In genomic region chr2:11659263-11659662, GRCm38 (mm10) we compare ENCODE assay signal across 30 mouse cellular contexts. TPM values are rescaled to one million over a fixed set of nuclear protein-coding genes. Genes with fewer than 3 reads are reported as not detected.
DNase-seq lines count a peak whose midpoint lies in the region; ATAC-seq and TF ChIP-seq lines count a peak whose summit lies in the region.
"Had no signal": no experiment of that assay in that cellular context is flagged by ENCODE, and none has a peak within 500 bp of the region (broad histone marks: within the 10 kb centered on the region; RNA-seq: fewer than 3 reads in every experiment).

No protein-coding gene starts in this region.

- no peaks in the 10 kb centered on the region for H3K4me1 ChIP-seq in forebrain, embryonic 15.5 days
- H3K4me1 ChIP-seq in forebrain, embryonic 11.5 days (replicated peaks; ENCODE audit: control insufficient read depth, insufficient read depth, low read length), result no peaks in the 10 kb centered on the region
- H3K4me1 ChIP-seq in hindbrain, postnatal 0 days (ENCODE audit: insufficient read depth, low read length), result no peaks in the 10 kb centered on the region
- H3K4me1 ChIP-seq in hindbrain, embryonic 10.5 days (replicated peaks), result peaks cover 5% of the 10 kb centered on the region; the same call in 1 of the 2 replicates
- H3K4me1 ChIP-seq in midbrain, embryonic 16.5 days (ENCODE audit: control insufficient read depth, insufficient read depth, low read length), result peaks cover 3% of the 10 kb centered on the region; the same call in 1 of the 2 replicates
- peaks cover 7% of the 10 kb centered on the region; the same call in 1 of the 2 replicates for H3K4me1 ChIP-seq in midbrain, embryonic 10.5 days
- H3K4me1 ChIP-seq: embryonic facial prominence, embryonic 15.5 days; limb, embryonic 10.5 days; liver, embryonic 15.5 days; midbrain, embryonic 12.5 days had no signal

- H3K36me3 ChIP-seq in forebrain, embryonic 15.5 days, result no peaks in the 10 kb centered on the region
- no peaks in the 10 kb centered on the region for H3K36me3 ChIP-seq in forebrain, embryonic 11.5 days (ENCODE audit: control insufficient read depth, insufficient read depth, low read length)
- no peaks in the 10 kb centered on the region for H3K36me3 ChIP-seq in hindbrain, postnatal 0 days (ENCODE audit: insufficient read depth, low read length)
- no peaks in the 10 kb centered on the region for H3K36me3 ChIP-seq in hindbrain, embryonic 10.5 days
- no peaks in the 10 kb centered on the region for H3K36me3 ChIP-seq in midbrain, embryonic 16.5 days (ENCODE audit: control insufficient read depth, insufficient read depth, low read length)
- H3K36me3 ChIP-seq in midbrain, embryonic 10.5 days, result no peaks in the 10 kb centered on the region
- H3K36me3 ChIP-seq: embryonic facial prominence, embryonic 15.5 days; limb, embryonic 10.5 days; liver, embryonic 15.5 days; midbrain, embryonic 12.5 days had no signal

- H3K4me3 ChIP-seq in forebrain, embryonic 15.5 days, result no peak overlapping the region
- H3K4me3 ChIP-seq in forebrain, embryonic 11.5 days (ENCODE audit: low read depth, low read length), result no peak overlapping the region
- H3K4me3 ChIP-seq in hindbrain, postnatal 0 days (ENCODE audit: low read length), result no peak overlapping the region
- no peak overlapping the region for H3K4me3 ChIP-seq in hindbrain, embryonic 10.5 days
- H3K4me3 ChIP-seq in midbrain, embryonic 16.5 days (ENCODE audit: low read depth, low read length), result no peak overlapping the region
- H3K4me3 ChIP-seq in midbrain, embryonic 10.5 days, result no peak overlapping the region
- H3K4me3 ChIP-seq: embryonic facial prominence, embryonic 15.5 days; limb, embryonic 10.5 days; liver, embryonic 15.5 days; midbrain, embryonic 12.5 days had no signal

- no peaks in the 10 kb centered on the region for H3K9me3 ChIP-seq in forebrain, embryonic 15.5 days
- no peaks in the 10 kb centered on the region for H3K9me3 ChIP-seq in forebrain, embryonic 11.5 days (ENCODE audit: control insufficient read depth, low read length)
- no peaks in the 10 kb centered on the region for H3K9me3 ChIP-seq in hindbrain, postnatal 0 days (ENCODE audit: low read length)
- no peaks in the 10 kb centered on the region for H3K9me3 ChIP-seq in hindbrain, embryonic 10.5 days
- H3K9me3 ChIP-seq in midbrain, embryonic 16.5 days (replicated peaks; ENCODE audit: control insufficient read depth, low read length, poor library complexity, severe bottlenecking), result no peaks in the 10 kb centered on the region
- H3K9me3 ChIP-seq in midbrain, embryonic 10.5 days (replicated peaks), result no peaks in the 10 kb centered on the region
- H3K9me3 ChIP-seq: embryonic facial prominence, embryonic 15.5 days; limb, embryonic 10.5 days; liver, embryonic 15.5 days; midbrain, embryonic 12.5 days had no signal

- no peak overlapping the region for H3K4me2 ChIP-seq in forebrain, embryonic 15.5 days (replicated peaks)
- no peak overlapping the region for H3K4me2 ChIP-seq in forebrain, embryonic 11.5 days (ENCODE audit: low read depth, low read length, severe bottlenecking)
- no peak overlapping the region for H3K4me2 ChIP-seq in hindbrain, postnatal 0 days (ENCODE audit: low read depth, low read length)
- H3K4me2 ChIP-seq in midbrain, embryonic 16.5 days (ENCODE audit: low read length), result no peak overlapping the region
- H3K4me2 ChIP-seq: embryonic facial prominence, embryonic 15.5 days; heart, embryonic 11.5 days; liver, embryonic 15.5 days; midbrain, embryonic 12.5 days had no signal

- H3K9ac ChIP-seq in forebrain, embryonic 15.5 days (replicated peaks), result no peak overlapping the region
- H3K9ac ChIP-seq in forebrain, embryonic 11.5 days (ENCODE audit: low read length), result no peak overlapping the region
- H3K9ac ChIP-seq in hindbrain, postnatal 0 days (replicated peaks; ENCODE audit: low read length), result no peak overlapping the region
- H3K9ac ChIP-seq in midbrain, embryonic 16.5 days (ENCODE audit: low read depth, low read length), result no peak overlapping the region
- H3K9ac ChIP-seq: embryonic facial prominence, embryonic 15.5 days; liver, embryonic 15.5 days; midbrain, embryonic 12.5 days had no signal

- no peak overlapping the region for H3K27ac ChIP-seq in forebrain, embryonic 15.5 days (replicated peaks)
- no peak overlapping the region for H3K27ac ChIP-seq in forebrain, embryonic 11.5 days (ENCODE audit: low read depth, low read length)
- H3K27ac ChIP-seq in hindbrain, postnatal 0 days, result no peak overlapping the region
- no peak overlapping the region for H3K27ac ChIP-seq in hindbrain, embryonic 10.5 days
- no peak overlapping the region for H3K27ac ChIP-seq in midbrain, embryonic 16.5 days (ENCODE audit: low read length)
- no peak overlapping the region for H3K27ac ChIP-seq in midbrain, embryonic 10.5 days (replicated peaks)
- H3K27ac ChIP-seq: embryonic facial prominence, embryonic 15.5 days; limb, embryonic 10.5 days; liver, embryonic 15.5 days; midbrain, embryonic 12.5 days had no signal

- H3K27me3 ChIP-seq in forebrain, embryonic 15.5 days, result no peaks in the 10 kb centered on the region
- no peaks in the 10 kb centered on the region for H3K27me3 ChIP-seq in forebrain, embryonic 11.5 days (ENCODE audit: control insufficient read depth, insufficient read depth, low read length)
- no peaks in the 10 kb centered on the region for H3K27me3 ChIP-seq in hindbrain, postnatal 0 days (ENCODE audit: insufficient read depth, low read length)
- no peaks in the 10 kb centered on the region for H3K27me3 ChIP-seq in hindbrain, embryonic 10.5 days (ENCODE audit: insufficient read depth, poor library complexity, severe bottlenecking)
- no peaks in the 10 kb centered on the region for H3K27me3 ChIP-seq in midbrain, embryonic 16.5 days (ENCODE audit: control insufficient read depth, insufficient read depth, low read depth, low read length)
- no peaks in the 10 kb centered on the region for H3K27me3 ChIP-seq in midbrain, embryonic 10.5 days (ENCODE audit: low read depth, poor library complexity, severe bottlenecking)
- H3K27me3 ChIP-seq: embryonic facial prominence, embryonic 15.5 days; liver, embryonic 15.5 days; midbrain, embryonic 12.5 days had no signal

- TF ChIP-seq CTCF in hindbrain, postnatal 0 days (IDR thresholded peaks at IDR 0.05; ENCODE audit: low read depth), result no peak

- ATAC-seq in forebrain, embryonic 15.5 days (replicated peaks), result peak; percentile 29; the same call in 1 of the 2 replicates
- no peak for ATAC-seq in forebrain, embryonic 11.5 days (replicated peaks; ENCODE audit: low FRiP score)
- peak; percentile 73; the same call in 1 of the 2 replicates for ATAC-seq in hindbrain, postnatal 0 days
- peak; percentile 84 for ATAC-seq in midbrain, embryonic 16.5 days
- ATAC-seq: CD4-positive, CD25-positive, alpha-beta regulatory T cell, adult 4 months; intestine, postnatal 0 days; lung, postnatal 0 days had no signal

- WGBS in forebrain, embryonic 15.5 days, result 33% methylated on average over 2 of the region's 2 CpGs
- 31% methylated on average over 2 of the region's 2 CpGs for WGBS in forebrain, embryonic 11.5 days
- WGBS in hindbrain, postnatal 0 days, result 34% methylated on average over 2 of the region's 2 CpGs
- WGBS in hindbrain, embryonic 10.5 days, result 39% methylated on average over 2 of the region's 2 CpGs
- 20% methylated on average over 2 of the region's 2 CpGs for WGBS in midbrain, embryonic 16.5 days
- 39% methylated on average over 2 of the region's 2 CpGs for WGBS in midbrain, embryonic 10.5 days

- DNase-seq in forebrain, embryonic 11.5 days (ENCODE audit: low spot score), result no peak
- DNase-seq in hindbrain, postnatal 0 days (ENCODE audit: low spot score), result peak; percentile 9
- no peak for DNase-seq in hindbrain, embryonic 10.5 days (ENCODE audit: low spot score)
- no peak for DNase-seq in midbrain, embryonic 10.5 days (ENCODE audit: low spot score)
- peak; percentile 66 for DNase-seq in brain, adult 2 months (ENCODE audit: low read depth, low spot score)
- DNase-seq in kidney, adult 11 months, result no peak
- DNase-seq: adrenal gland, postnatal 25 days; cerebellum, adult 11 months; cerebellum, adult 9-11 months; gastrocnemius, postnatal 10 days; heart, adult 11 months; kidney, postnatal 4 days; liver; spleen, adult 18-20 months had no signal

RNA-seq across cellular contexts. Expression of gene Il2ra, which starts 16.7 kb away (rescaled TPM):
- not detected in 2 replicates for polyA plus RNA-seq in forebrain, embryonic 15.5 days (2015; fragmentation: Nextera tagmentation; extraction: Ambion mirVana)
- polyA plus RNA-seq in forebrain, embryonic 11.5 days (2014; fragmentation: Nextera tagmentation; extraction: Ambion mirVana), result not detected in 2 replicates
- 0.04 TPM in 1 of 2 replicates, not detected in the other for total RNA-seq in hindbrain, postnatal 0 days (2014; rRNA removed)
- polyA plus RNA-seq in hindbrain, postnatal 0 days (2015; fragmentation: Nextera tagmentation; extraction: Ambion mirVana), result 0.04 and 0.05 TPM in 2 replicates
- polyA plus RNA-seq in hindbrain, embryonic 10.5 days (2016; fragmentation: Nextera tagmentation; extraction: Ambion mirVana), result not detected in 2 replicates
- polyA plus RNA-seq in midbrain, embryonic 16.5 days (2015; fragmentation: Nextera tagmentation; extraction: Ambion mirVana), result 0.04 TPM in 1 of 2 replicates, not detected in the other
- polyA plus RNA-seq in midbrain, embryonic 10.5 days (2016; fragmentation: Nextera tagmentation; extraction: Ambion mirVana), result not detected in 2 replicates
- total RNA-seq: common myeloid progenitor, adult 5-6 weeks had no signal
- polyA plus RNA-seq: embryonic facial prominence, embryonic 15.5 days; heart, embryonic 11.5 days; heart, postnatal 0 days; kidney, embryonic 16.5 days; limb, embryonic 10.5 days; liver, embryonic 15.5 days had no signal

RNA-seq across cellular contexts. Expression of gene Gm17490, which starts 33.2 kb away (rescaled TPM):
- not detected in 2 replicates for polyA plus RNA-seq in forebrain, embryonic 15.5 days (2015; fragmentation: Nextera tagmentation; extraction: Ambion mirVana)
- polyA plus RNA-seq in forebrain, embryonic 11.5 days (2014; fragmentation: Nextera tagmentation; extraction: Ambion mirVana), result not detected in 2 replicates
- not detected in 2 replicates for total RNA-seq in hindbrain, postnatal 0 days (2014; rRNA removed)
- polyA plus RNA-seq in hindbrain, postnatal 0 days (2015; fragmentation: Nextera tagmentation; extraction: Ambion mirVana), result not detected in 2 replicates
- polyA plus RNA-seq in hindbrain, embryonic 10.5 days (2016; fragmentation: Nextera tagmentation; extraction: Ambion mirVana), result not detected in 2 replicates
- not detected in 2 replicates for polyA plus RNA-seq in midbrain, embryonic 16.5 days (2015; fragmentation: Nextera tagmentation; extraction: Ambion mirVana)
- polyA plus RNA-seq in midbrain, embryonic 10.5 days (2016; fragmentation: Nextera tagmentation; extraction: Ambion mirVana), result not detected in 2 replicates
- total RNA-seq: adrenal gland, postnatal 25 days; common myeloid progenitor, adult 5-6 weeks; gastrocnemius, postnatal 10 days; hematopoietic stem cell, adult 5-6 weeks; neutrophil, adult 5-6 weeks had no signal
- polyA plus RNA-seq: CD4-positive, CD25-positive, alpha-beta regulatory T cell, adult 4 months; embryonic facial prominence, embryonic 15.5 days; heart, embryonic 11.5 days; heart, postnatal 0 days; intestine, postnatal 0 days; kidney, embryonic 16.5 days; limb, embryonic 10.5 days; liver, embryonic 15.5 days; lung, postnatal 0 days; midbrain, embryonic 12.5 days; testis, adult 2 months had no signal

RNA-seq across cellular contexts. Expression of gene Il15ra, which starts 45.8 kb away (rescaled TPM):
- 0.74 and 0.86 TPM in 2 replicates for polyA plus RNA-seq in forebrain, embryonic 15.5 days (2015; fragmentation: Nextera tagmentation; extraction: Ambion mirVana)
- 0.13 and 0.25 TPM in 2 replicates for polyA plus RNA-seq in forebrain, embryonic 11.5 days (2014; fragmentation: Nextera tagmentation; extraction: Ambion mirVana)
- total RNA-seq in hindbrain, postnatal 0 days (2014; rRNA removed), result 0.47 and 1.1 TPM in 2 replicates
- 2.0 and 2.5 TPM in 2 replicates for polyA plus RNA-seq in hindbrain, postnatal 0 days (2015; fragmentation: Nextera tagmentation; extraction: Ambion mirVana)
- polyA plus RNA-seq in hindbrain, embryonic 10.5 days (2016; fragmentation: Nextera tagmentation; extraction: Ambion mirVana), result 0.35 and 0.51 TPM in 2 replicates
- polyA plus RNA-seq in midbrain, embryonic 16.5 days (2015; fragmentation: Nextera tagmentation; extraction: Ambion mirVana), result 0.52 and 1.6 TPM in 2 replicates
- 0.58 and 0.68 TPM in 2 replicates for polyA plus RNA-seq in midbrain, embryonic 10.5 days (2016; fragmentation: Nextera tagmentation; extraction: Ambion mirVana)

RNA-seq across cellular contexts. Expression of gene Rbm17, which starts 55.3 kb away (rescaled TPM):
- 139 and 140 TPM in 2 replicates for polyA plus RNA-seq in forebrain, embryonic 15.5 days (2015; fragmentation: Nextera tagmentation; extraction: Ambion mirVana)
- polyA plus RNA-seq in forebrain, embryonic 11.5 days (2014; fragmentation: Nextera tagmentation; extraction: Ambion mirVana), result 200 and 205 TPM in 2 replicates
- total RNA-seq in hindbrain, postnatal 0 days (2014; rRNA removed), result 57.3 and 59.5 TPM in 2 replicates
- polyA plus RNA-seq in hindbrain, postnatal 0 days (2015; fragmentation: Nextera tagmentation; extraction: Ambion mirVana), result 127 and 128 TPM in 2 replicates
- polyA plus RNA-seq in hindbrain, embryonic 10.5 days (2016; fragmentation: Nextera tagmentation; extraction: Ambion mirVana), result 160 and 195 TPM in 2 replicates
- polyA plus RNA-seq in midbrain, embryonic 16.5 days (2015; fragmentation: Nextera tagmentation; extraction: Ambion mirVana), result 132 TPM in 2 replicates
- polyA plus RNA-seq in midbrain, embryonic 10.5 days (2016; fragmentation: Nextera tagmentation; extraction: Ambion mirVana), result 192 and 197 TPM in 2 replicates

Comparison
In these comparisons a context has a peak if more than half of its experiments do, and no peak if none do; other contexts are left out.
1. DNase-seq: peak in hindbrain, postnatal 0 days (single experiment) and brain, adult 2 months (single experiment); none in forebrain, embryonic 11.5 days (single experiment), hindbrain, embryonic 10.5 days (single experiment), midbrain, embryonic 10.5 days (single experiment) and kidney, adult 11 months (single experiment).